In the genomic region with DNA sequence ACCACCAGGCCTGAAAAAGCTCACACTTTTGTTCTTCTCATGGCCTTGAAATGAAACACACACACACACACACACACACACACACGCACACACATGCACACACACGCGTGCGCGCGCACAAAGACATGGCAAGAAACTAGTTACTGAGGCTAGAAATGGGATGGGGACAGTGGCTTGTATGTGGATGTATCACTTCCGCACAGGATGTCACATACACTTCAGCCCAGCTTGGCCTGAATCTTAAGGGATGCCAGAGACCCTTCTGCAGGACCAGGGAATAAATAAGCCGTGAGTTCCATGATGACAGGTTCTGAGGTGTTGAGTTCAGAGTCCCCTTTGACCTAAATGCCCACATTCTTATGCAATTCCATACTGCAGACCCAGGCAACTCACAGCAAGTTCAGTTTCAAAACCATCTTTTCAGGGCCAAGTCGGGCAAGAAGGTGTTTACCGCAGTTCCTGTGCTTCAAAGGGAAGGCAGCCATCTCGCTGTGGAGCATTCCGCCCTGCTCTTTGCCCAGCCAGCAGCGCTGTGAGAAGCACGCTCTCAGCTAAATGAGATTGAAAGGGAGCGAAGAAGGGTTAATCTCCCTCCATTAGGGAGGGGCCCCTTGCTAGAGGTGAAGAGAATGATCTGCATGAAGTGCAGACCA, we compare ENCODE assay signal across 11 mouse cellular contexts. TPM values are rescaled to one million over a fixed set of nuclear protein-coding genes. Genes with fewer than 3 reads are reported as not detected.
DNase-seq lines count a peak whose midpoint lies in the region; ATAC-seq lines count a peak whose summit lies in the region.
"Had no signal": no experiment of that assay in that cellular context is flagged by ENCODE, and none has a peak within 500 bp of the region (broad histone marks: within the 10 kb centered on the region; RNA-seq: fewer than 3 reads in every experiment).

No protein-coding gene starts in this region.

- H3K9ac ChIP-seq in hindbrain, embryonic 14.5 days = 0 out of 2 replicates have a peak overlapping the region, but pooled peaks have one; percentile 7
- H3K9ac ChIP-seq in heart, embryonic 16.5 days (ENCODE audit: low read length) = peak overlapping the region; percentile 58
- no peak overlapping the region for H3K9ac ChIP-seq in midbrain, embryonic 15.5 days
- no peak overlapping the region for H3K9ac ChIP-seq in liver, embryonic 11.5 days (ENCODE audit: low read depth, low read length)

- H3K27ac ChIP-seq in hindbrain, embryonic 14.5 days = no peak overlapping the region
- H3K27ac ChIP-seq in hindbrain, embryonic 10.5 days = no peak overlapping the region
- peak overlapping the region; percentile 96 for H3K27ac ChIP-seq in heart, embryonic 16.5 days (ENCODE audit: low read length)
- peak overlapping the region; percentile 20; the same call in 1 of the 2 replicates for H3K27ac ChIP-seq in midbrain, embryonic 15.5 days
- no peak overlapping the region for H3K27ac ChIP-seq in liver, embryonic 11.5 days (ENCODE audit: low read depth, low read length)
- H3K27ac ChIP-seq: macrophage had no signal

- no peak overlapping the region for H3K4me2 ChIP-seq in hindbrain, embryonic 14.5 days (replicated peaks)
- peak overlapping the region; percentile 44 for H3K4me2 ChIP-seq in heart, embryonic 16.5 days (ENCODE audit: low read depth, low read length)
- peak overlapping the region; percentile 4; the same call in 1 of the 2 replicates for H3K4me2 ChIP-seq in midbrain, embryonic 15.5 days
- H3K4me2 ChIP-seq in liver, embryonic 11.5 days = no peak overlapping the region

- no peak for ATAC-seq in hindbrain, embryonic 14.5 days (ENCODE audit: low FRiP score)
- no peak; the same call in 1 of the 2 replicates for ATAC-seq in heart, embryonic 16.5 days (replicated peaks; ENCODE audit: extremely low read depth, insufficient read depth, low FRiP score)
- ATAC-seq in midbrain, embryonic 15.5 days (replicated peaks) = peak; percentile 45
- ATAC-seq in liver, embryonic 11.5 days (replicated peaks; ENCODE audit: low FRiP score) = no peak

- whole genome bisulfite sequencing in hindbrain, embryonic 14.5 days = 72% methylated on average over 15 of the region's 15 CpGs
- WGBS in hindbrain, embryonic 10.5 days = 75% methylated on average over 15 of the region's 15 CpGs
- 59% methylated on average over 15 of the region's 15 CpGs for WGBS in heart, embryonic 16.5 days
- 59% methylated on average over 15 of the region's 15 CpGs for WGBS in midbrain, embryonic 15.5 days
- WGBS in liver, embryonic 11.5 days = 73% methylated on average over 15 of the region's 15 CpGs

- no peak for DNase-seq in hindbrain, embryonic 14.5 days (ENCODE audit: low spot score)
- DNase-seq in hindbrain, embryonic 10.5 days (ENCODE audit: low spot score) = no peak
- DNase-seq in T-cell, adult 2 months (ENCODE audit: low spot score) = peak; percentile 33
- DNase-seq in kidney, adult 18-20 months = no peak
- no peak for DNase-seq in MN1 (ENCODE audit: low spot score)
- no peak for DNase-seq in liver, embryonic 11.5 days (ENCODE audit: low spot score)
- DNase-seq: thymus, adult 18-20 months had no signal

- peaks cover 9% of the 10 kb centered on the region for H3K4me1 ChIP-seq in hindbrain, embryonic 14.5 days (replicated peaks; ENCODE audit: control insufficient read depth, insufficient read depth, low read length)
- peaks cover 7% of the 10 kb centered on the region; the same call in 1 of the 2 replicates for H3K4me1 ChIP-seq in hindbrain, embryonic 10.5 days (replicated peaks)
- peaks cover 27% of the 10 kb centered on the region for H3K4me1 ChIP-seq in heart, embryonic 16.5 days (ENCODE audit: control insufficient read depth, insufficient read depth, low read length)
- peaks cover 8% of the 10 kb centered on the region for H3K4me1 ChIP-seq in midbrain, embryonic 15.5 days
- H3K4me1 ChIP-seq in liver, embryonic 11.5 days (replicated peaks; ENCODE audit: control insufficient read depth, insufficient read depth, low read length) = no peaks in the 10 kb centered on the region

- no peaks in the 10 kb centered on the region for H3K27me3 ChIP-seq in hindbrain, embryonic 14.5 days (ENCODE audit: control insufficient read depth, insufficient read depth, low read length)
- H3K27me3 ChIP-seq in hindbrain, embryonic 10.5 days (ENCODE audit: insufficient read depth, poor library complexity, severe bottlenecking) = no peaks in the 10 kb centered on the region
- H3K27me3 ChIP-seq in heart, embryonic 16.5 days (ENCODE audit: control insufficient read depth, insufficient read depth, low read length) = no peaks in the 10 kb centered on the region
- H3K27me3 ChIP-seq in midbrain, embryonic 15.5 days (replicated peaks) = no peaks in the 10 kb centered on the region; the same call in 1 of the 2 replicates
- no peaks in the 10 kb centered on the region for H3K27me3 ChIP-seq in liver, embryonic 11.5 days (replicated peaks; ENCODE audit: control insufficient read depth, insufficient read depth, low read length)

- H3K9me3 ChIP-seq in hindbrain, embryonic 14.5 days (ENCODE audit: control insufficient read depth, low read length) = no peaks in the 10 kb centered on the region
- H3K9me3 ChIP-seq in hindbrain, embryonic 10.5 days = no peaks in the 10 kb centered on the region
- 0 out of 2 replicates have a peak, but pooled peaks cover 3% of the 10 kb centered on the region for H3K9me3 ChIP-seq in heart, embryonic 16.5 days (replicated peaks; ENCODE audit: control insufficient read depth, low read length)
- no peaks in the 10 kb centered on the region for H3K9me3 ChIP-seq in midbrain, embryonic 15.5 days
- H3K9me3 ChIP-seq in liver, embryonic 11.5 days (ENCODE audit: control insufficient read depth, low read length) = no peaks in the 10 kb centered on the region

- no peaks in the 10 kb centered on the region for H3K36me3 ChIP-seq in hindbrain, embryonic 14.5 days (replicated peaks; ENCODE audit: control insufficient read depth, insufficient read depth)
- H3K36me3 ChIP-seq in hindbrain, embryonic 10.5 days = no peaks in the 10 kb centered on the region
- H3K36me3 ChIP-seq in heart, embryonic 16.5 days (ENCODE audit: control insufficient read depth, insufficient read depth) = no peaks in the 10 kb centered on the region
- no peaks in the 10 kb centered on the region for H3K36me3 ChIP-seq in midbrain, embryonic 15.5 days (replicated peaks)
- H3K36me3 ChIP-seq in liver, embryonic 11.5 days (ENCODE audit: control insufficient read depth, insufficient read depth, low read length) = no peaks in the 10 kb centered on the region
- H3K36me3 ChIP-seq: G1E had no signal

- H3K4me3 ChIP-seq in hindbrain, embryonic 14.5 days (replicated peaks; ENCODE audit: low read length) = no peak overlapping the region
- no peak overlapping the region for H3K4me3 ChIP-seq in hindbrain, embryonic 10.5 days
- H3K4me3 ChIP-seq in heart, embryonic 16.5 days (ENCODE audit: low read length) = no peak overlapping the region
- no peak overlapping the region for H3K4me3 ChIP-seq in midbrain, embryonic 15.5 days
- no peak overlapping the region for H3K4me3 ChIP-seq in liver, embryonic 11.5 days (ENCODE audit: low read depth, low read length)

RNA-seq across cellular contexts. Expression of a gene that starts 11.8 kb away (rescaled TPM):
- 46.9 and 52.2 TPM in 2 replicates for polyA plus RNA-seq in hindbrain, embryonic 14.5 days (2014; fragmentation: Nextera tagmentation; extraction: Ambion mirVana)
- 7.8 and 8.5 TPM in 2 replicates for polyA plus RNA-seq in hindbrain, embryonic 10.5 days (2016; fragmentation: Nextera tagmentation; extraction: Ambion mirVana)
- polyA plus RNA-seq in heart, embryonic 16.5 days (2015; fragmentation: Nextera tagmentation; extraction: Ambion mirVana) = 28.3 and 29.6 TPM in 2 replicates
- polyA plus RNA-seq in midbrain, embryonic 15.5 days (2015; fragmentation: Nextera tagmentation; extraction: Ambion mirVana) = 57.2 and 59.2 TPM in 2 replicates
- 10.0 and 10.1 TPM in 2 replicates for polyA plus RNA-seq in liver, embryonic 11.5 days (2014; fragmentation: Nextera tagmentation; extraction: Ambion mirVana)

Comparison
In these comparisons a context has a peak if more than half of its experiments do, and no peak if none do; other contexts are left out.
1. H3K27ac ChIP-seq: peak in heart, embryonic 16.5 days (single experiment) and midbrain, embryonic 15.5 days (single experiment); none in hindbrain, embryonic 14.5 days (single experiment), hindbrain, embryonic 10.5 days (single experiment) and liver, embryonic 11.5 days (single experiment).
2. H3K4me2 ChIP-seq: peak in heart, embryonic 16.5 days (single experiment) and midbrain, embryonic 15.5 days (single experiment); none in hindbrain, embryonic 14.5 days (single experiment) and liver, embryonic 11.5 days (single experiment).
3. H3K9ac ChIP-seq: peak in hindbrain, embryonic 14.5 days (single experiment) and heart, embryonic 16.5 days (single experiment); none in midbrain, embryonic 15.5 days (single experiment) and liver, embryonic 11.5 days (single experiment).